In the genomic region with DNA sequence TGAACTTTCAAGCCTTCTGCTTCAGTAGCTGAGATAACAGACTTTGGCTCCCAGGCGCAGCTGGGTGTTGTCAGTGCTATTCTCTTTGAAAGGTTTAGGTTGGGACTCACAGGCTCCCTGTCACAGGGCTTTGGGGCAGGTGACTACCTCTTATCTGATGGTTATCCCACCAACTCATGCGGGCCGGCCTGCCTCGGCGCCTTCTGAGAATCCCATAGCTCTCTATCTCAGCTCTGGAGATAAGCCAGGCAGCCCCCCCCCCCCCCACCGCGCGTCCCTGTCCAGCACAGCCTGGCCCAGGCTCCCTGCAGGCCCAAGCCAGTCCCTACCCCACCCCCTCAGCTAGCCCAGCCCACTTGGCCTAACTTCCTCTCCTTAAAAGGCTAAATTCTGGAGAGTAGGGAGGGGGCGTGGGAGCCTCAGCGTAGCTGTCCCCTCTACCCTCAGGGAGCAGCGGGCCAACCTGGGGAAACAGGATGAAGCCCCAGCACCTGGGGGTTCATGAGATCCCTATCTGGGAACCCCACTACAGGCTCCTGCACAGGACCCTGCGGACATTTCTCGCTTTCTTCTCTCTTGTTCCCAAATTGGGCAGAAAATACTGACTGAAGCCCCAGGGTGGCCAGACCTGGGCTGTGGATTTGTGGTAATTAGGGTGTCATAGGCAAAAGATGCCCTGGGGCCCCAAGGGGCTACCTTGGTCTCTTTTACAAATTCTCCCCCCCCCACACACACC, we compare ENCODE assay signal across 8 mouse cellular contexts. TPM values are rescaled to one million over a fixed set of nuclear protein-coding genes. Genes with fewer than 3 reads are reported as not detected.
DNase-seq lines count a peak whose midpoint lies in the region; ATAC-seq lines count a peak whose summit lies in the region.

No protein-coding gene starts in this region.

- H3K27me3 ChIP-seq in midbrain, embryonic 12.5 days: peaks cover 36% of the 10 kb centered on the region
- H3K27me3 ChIP-seq in midbrain, embryonic 14.5 days (ENCODE audit: control insufficient read depth, insufficient read depth, low read length): peaks cover 9% of the 10 kb centered on the region
- H3K27me3 ChIP-seq in heart, embryonic 12.5 days (replicated peaks): no peaks in the 10 kb centered on the region

- DNase-seq in midbrain, embryonic 14.5 days: no peak
- peak; percentile 61 to 80 for DNase-seq in kidney, postnatal 25 days
- no peak for DNase-seq in frontal cortex, postnatal 36 days (ENCODE audit: low spot score in 2 of 2)
- no peak for DNase-seq in cerebellum, adult 9-10 months

- peaks cover 17% of the 10 kb centered on the region for H3K4me1 ChIP-seq in midbrain, embryonic 12.5 days
- H3K4me1 ChIP-seq in midbrain, embryonic 14.5 days (ENCODE audit: control insufficient read depth, insufficient read depth, low read length): 0 out of 2 replicates have a peak, but pooled peaks cover 4% of the 10 kb centered on the region
- peaks cover 16% of the 10 kb centered on the region for H3K4me1 ChIP-seq in brown adipose tissue, adult 24 weeks (ENCODE audit: control insufficient read depth, insufficient read depth, insufficient read length, low read length)
- H3K4me1 ChIP-seq in heart, embryonic 12.5 days (replicated peaks): peaks cover 43% of the 10 kb centered on the region

- H3K9ac ChIP-seq in midbrain, embryonic 12.5 days (replicated peaks): peak overlapping the region; percentile 37
- H3K9ac ChIP-seq in midbrain, embryonic 14.5 days (replicated peaks; ENCODE audit: low read length): no peak overlapping the region
- peak overlapping the region; percentile 54 for H3K9ac ChIP-seq in heart, embryonic 12.5 days

- no peaks in the 10 kb centered on the region for H3K36me3 ChIP-seq in midbrain, embryonic 12.5 days
- no peaks in the 10 kb centered on the region for H3K36me3 ChIP-seq in midbrain, embryonic 14.5 days (ENCODE audit: control insufficient read depth, insufficient read depth, low read length)
- H3K36me3 ChIP-seq in heart, embryonic 12.5 days: no peaks in the 10 kb centered on the region

- ATAC-seq in midbrain, embryonic 12.5 days (ENCODE audit: low FRiP score, low read depth): peak; percentile 44; the same call in 1 of the 2 replicates
- no peak for ATAC-seq in midbrain, embryonic 14.5 days (ENCODE audit: low FRiP score, low TSS enrichment)
- peak; percentile 79 for ATAC-seq in heart, embryonic 12.5 days (ENCODE audit: insufficient number of reproducible peaks, low FRiP score)
- peak; percentile 73 for ATAC-seq in megakaryocyte, adult 5-6 weeks (ENCODE audit: poor library complexity, severe bottlenecking)

- no peak overlapping the region for H3K27ac ChIP-seq in midbrain, embryonic 12.5 days (replicated peaks)
- no peak overlapping the region for H3K27ac ChIP-seq in midbrain, embryonic 14.5 days (replicated peaks; ENCODE audit: low read depth, low read length)
- H3K27ac ChIP-seq in brown adipose tissue, adult 24 weeks (replicated peaks; ENCODE audit: low read depth, low read length): peak overlapping the region; percentile 59
- H3K27ac ChIP-seq in heart, embryonic 12.5 days (ENCODE audit: poor library complexity, severe bottlenecking): peak overlapping the region; percentile 92

- H3K4me2 ChIP-seq in midbrain, embryonic 12.5 days (replicated peaks): no peak overlapping the region
- H3K4me2 ChIP-seq in midbrain, embryonic 14.5 days (ENCODE audit: low read length): no peak overlapping the region
- peak overlapping the region; percentile 52 for H3K4me2 ChIP-seq in heart, embryonic 12.5 days

- H3K4me3 ChIP-seq in midbrain, embryonic 12.5 days: no peak overlapping the region
- H3K4me3 ChIP-seq in midbrain, embryonic 14.5 days (replicated peaks; ENCODE audit: low read depth, low read length): no peak overlapping the region
- 0 out of 2 replicates have a peak overlapping the region, but pooled peaks have one; percentile 22 for H3K4me3 ChIP-seq in brown adipose tissue, adult 24 weeks (ENCODE audit: insufficient read depth, low read depth, low read length)
- peak overlapping the region; percentile 0; the same call in 1 of the 2 replicates for H3K4me3 ChIP-seq in heart, embryonic 12.5 days

- 15% methylated on average over 13 of the region's 13 CpGs for WGBS in midbrain, embryonic 12.5 days
- 17% methylated on average over 13 of the region's 13 CpGs for WGBS in midbrain, embryonic 14.5 days
- 3% methylated on average over 13 of the region's 13 CpGs for WGBS in heart, embryonic 12.5 days

- no peaks in the 10 kb centered on the region for H3K9me3 ChIP-seq in midbrain, embryonic 12.5 days
- H3K9me3 ChIP-seq in midbrain, embryonic 14.5 days (ENCODE audit: control insufficient read depth, low read length): no peaks in the 10 kb centered on the region
- no peaks in the 10 kb centered on the region for H3K9me3 ChIP-seq in heart, embryonic 12.5 days (replicated peaks)

RNA-seq across cellular contexts. Expression of a gene that starts 19.8 kb away (rescaled TPM):
- 12,547 and 14,098 TPM in 2 replicates for polyA plus RNA-seq in midbrain, embryonic 12.5 days (2016; fragmentation: Nextera tagmentation; extraction: Ambion mirVana)
- polyA plus RNA-seq in midbrain, embryonic 14.5 days (2014; fragmentation: Nextera tagmentation; extraction: Ambion mirVana): 16,375 and 16,992 TPM in 2 replicates
- 1,228 and 1,297 TPM in 2 replicates for polyA plus RNA-seq in brown adipose tissue, adult 24 weeks (2012; ENCODE audit: insufficient read depth, insufficient read length, missing spikeins)
- polyA plus RNA-seq in heart, embryonic 12.5 days (2016; fragmentation: Nextera tagmentation; extraction: Ambion mirVana): 6,292 and 6,382 TPM in 2 replicates
- total RNA-seq in megakaryocyte, adult 5-6 weeks (2015): 15,428 and 15,938 TPM in 2 replicates
- total RNA-seq in megakaryocyte, adult 5-6 weeks (2017): 7,091 and 10,908 TPM in 2 replicates

RNA-seq across cellular contexts. Expression of a gene that starts 31.2 kb away (rescaled TPM):
- 27.7 and 28.9 TPM in 2 replicates for polyA plus RNA-seq in midbrain, embryonic 12.5 days (2016; fragmentation: Nextera tagmentation; extraction: Ambion mirVana)
- polyA plus RNA-seq in midbrain, embryonic 14.5 days (2014; fragmentation: Nextera tagmentation; extraction: Ambion mirVana): 28.6 and 28.8 TPM in 2 replicates
- 2.7 and 2.9 TPM in 2 replicates for polyA plus RNA-seq in brown adipose tissue, adult 24 weeks (2012; ENCODE audit: insufficient read depth, insufficient read length, missing spikeins)
- polyA plus RNA-seq in heart, embryonic 12.5 days (2016; fragmentation: Nextera tagmentation; extraction: Ambion mirVana): 11.5 and 12.9 TPM in 2 replicates
- 1.7 and 3.0 TPM in 2 replicates for total RNA-seq in megakaryocyte, adult 5-6 weeks (2015)
- total RNA-seq in megakaryocyte, adult 5-6 weeks (2017): 2.6 and 2.7 TPM in 2 replicates

RNA-seq across cellular contexts. Expression of a gene that starts 33.8 kb away (rescaled TPM):
- 707 and 742 TPM in 2 replicates for polyA plus RNA-seq in midbrain, embryonic 12.5 days (2016; fragmentation: Nextera tagmentation; extraction: Ambion mirVana)
- polyA plus RNA-seq in midbrain, embryonic 14.5 days (2014; fragmentation: Nextera tagmentation; extraction: Ambion mirVana): 521 and 580 TPM in 2 replicates
- polyA plus RNA-seq in brown adipose tissue, adult 24 weeks (2012; ENCODE audit: insufficient read depth, insufficient read length, missing spikeins): 9.1 and 16.2 TPM in 2 replicates
- 201 and 205 TPM in 2 replicates for polyA plus RNA-seq in heart, embryonic 12.5 days (2016; fragmentation: Nextera tagmentation; extraction: Ambion mirVana)
- total RNA-seq in megakaryocyte, adult 5-6 weeks (2015): not detected in 2 replicates
- 0.08 and 0.11 TPM in 2 replicates for total RNA-seq in megakaryocyte, adult 5-6 weeks (2017)

Comparison
In these comparisons a context has a peak if more than half of its experiments do, and no peak if none do; other contexts are left out.
1. H3K27ac ChIP-seq: peak in brown adipose tissue, adult 24 weeks (single experiment) and heart, embryonic 12.5 days (single experiment); none in midbrain, embryonic 12.5 days (single experiment) and midbrain, embryonic 14.5 days (single experiment).
2. H3K4me3 ChIP-seq: peak in brown adipose tissue, adult 24 weeks (single experiment) and heart, embryonic 12.5 days (single experiment); none in midbrain, embryonic 12.5 days (single experiment) and midbrain, embryonic 14.5 days (single experiment).
3. DNase-seq: peak in kidney, postnatal 25 days (2 of 2); none in midbrain, embryonic 14.5 days (single experiment), frontal cortex, postnatal 36 days (0 of 2) and cerebellum, adult 9-10 months (single experiment).
4. RNA of a gene that starts 33.8 kb away (polyA plus RNA-seq): 707 to 742 TPM in midbrain, embryonic 12.5 days, 521 to 580 TPM in midbrain, embryonic 14.5 days and 201 to 205 TPM in heart, embryonic 12.5 days; 9.1 to 16.2 TPM in brown adipose tissue, adult 24 weeks; every median in the first group is over 10 times any median in the second.